Mouse (Mus musculus) liver, adult 2 months (tissue): ENCODE data around the gene Ninj1.

Experiments
- CTCF ChIP-seq: fragments of 200-500 bp; IDR thresholded peaks from 2 replicates; pipeline ENCODE4 v1.5.1; 2011; ENCODE audit warnings: low read depth, low read length, control low read depth
- POLR2A ChIP-seq: fragments of 200-500 bp; IDR thresholded peaks from 2 replicates; pipeline ENCODE4 v1.6.1; 2011; ENCODE audit warnings: low read length, control low read depth; ENCODE audit not compliant: insufficient read depth; ENCODE audit errors: extremely low read depth

- TF ChIP-seq CTCF: no peak
- no peak for TF ChIP-seq POLR2A
These were observed 4.4 kb downstream of the Ninj1 start for GRCm38 (mm10) chr13:49191673-49192035.
